Mouse (Mus musculus) liver, embryonic 13.5 days (tissue): ENCODE measurements at regions not wholly inside any gene's neighbourhood (a gene's known extent, or its start where the extent isn't known, plus 50 kb on each side); places are given as distances from the start of the nearest gene placed in this dataset.

ENCODE experiments used
- ATAC-seq: fragments of 200-750 bp; cut with Nextera tagmentation; 2 replicates; pipeline ENCODE4 v1.8.0; 2017; ENCODE audit warnings: low read depth, mild to moderate bottlenecking, moderate number of reproducible peaks, moderate library complexity
- DNase-seq: peaks from one replicate; pipeline ENCODE4 v3.0.0; 2022
- H3K27ac ChIP-seq: fragments of 300-500 bp; sonication (generic); 2 replicates; pipeline ENCODE4 v1.5.1; 2015; ENCODE audit warnings: moderate library complexity, mild to moderate bottlenecking, inconsistent platforms
- H3K27me3 ChIP-seq: fragments of 300-500 bp; sonication (generic); 2 replicates; pipeline ENCODE4 v1.6.1; 2015; ENCODE audit warnings: mild to moderate bottlenecking, inconsistent platforms
- H3K36me3 ChIP-seq: fragments of 300-500 bp; sonication (generic); 2 replicates; pipeline ENCODE4 v1.6.1; 2015; ENCODE audit warnings: mild to moderate bottlenecking, inconsistent platforms
- H3K4me1 ChIP-seq: fragments of 300-500 bp; sonication (generic); replicated peaks from 2 replicates; pipeline ENCODE4 v1.6.1; 2015; ENCODE audit warnings: inconsistent platforms
- H3K4me2 ChIP-seq: fragments of 300-500 bp; sonication (generic); 2 replicates; pipeline ENCODE4 v1.6.1; 2015; ENCODE audit warnings: inconsistent platforms, mild to moderate bottlenecking, moderate library complexity
- H3K4me3 ChIP-seq: fragments of 300-500 bp; sonication (generic); replicated peaks from 2 replicates; pipeline ENCODE4 v1.5.1; 2015; ENCODE audit warnings: mild to moderate bottlenecking, inconsistent platforms
- H3K9ac ChIP-seq: fragments of 300-500 bp; sonication (generic); 2 replicates; pipeline ENCODE4 v1.6.1; 2015; ENCODE audit warnings: mild to moderate bottlenecking, inconsistent platforms
- H3K9me3 ChIP-seq: fragments of 300-500 bp; sonication (generic); replicated peaks from 2 replicates; pipeline ENCODE4 v1.6.1; 2016; ENCODE audit warnings: inconsistent platforms
- WGBS: fragments of 180-500 bp; shearing (Covaris S2); methylation state at CpG from one replicate; pipeline ENCODE4 v1.1.7; 2015; ENCODE audit not compliant: insufficient replicate concordance; 5-methylcytosine and 5-hydroxymethylcytosine counted together

DNA sequence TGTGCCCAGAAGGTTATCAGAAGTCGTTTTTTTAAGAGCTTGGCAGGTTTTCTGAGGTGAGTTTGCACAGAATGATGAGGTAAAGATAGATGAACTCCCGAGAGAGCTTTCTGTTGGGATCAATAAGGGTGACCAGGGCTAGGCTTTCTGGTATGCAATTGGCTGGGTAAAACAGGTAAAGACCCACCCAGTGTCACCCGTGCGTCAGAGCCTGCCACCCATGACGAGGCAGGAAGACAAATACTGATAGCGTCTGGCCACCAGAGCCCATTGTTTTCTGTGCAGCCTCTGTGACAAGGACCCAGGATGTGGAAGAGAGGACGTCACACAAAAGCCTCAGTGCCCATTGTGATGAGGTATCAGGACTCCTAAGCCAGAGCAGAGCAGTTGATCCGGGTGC lies 58.0 kb upstream of the Vps8 start:
- H3K4me1 ChIP-seq, result peaks cover 43% of the 10 kb centered on the region

GRCm38 (mm10) chr16:21367449-21367848 lies 55.5 kb upstream of the Vps8 start:
- Histone ChIP-seq H3K4me3 (no peak overlapping the region), H3K4me2 (no peak overlapping the region), H3K27me3 (no peaks in the 10 kb centered on the region; the same call in 1 of the 2 replicates), H3K9me3 (no peaks in the 10 kb centered on the region), H3K27ac (no peak overlapping the region), H3K36me3 (no peaks in the 10 kb centered on the region), H3K9ac (no peak overlapping the region), H3K4me1 (peaks cover 17% of the 10 kb centered on the region)
- DNase-seq (no peak), ATAC-seq (no peak)
- WGBS, result 39% methylated on average over 8 of the region's 8 CpGs

More for the DNA sequence above, 58.0 kb upstream of the Vps8 start:
- WGBS, result 28% methylated on average over 8 of the region's 8 CpGs
- Histone ChIP-seq H3K4me2 (no peak overlapping the region), H3K4me3 (no peak overlapping the region), H3K27ac (no peak overlapping the region), H3K9ac (no peak overlapping the region), H3K36me3 (no peaks in the 10 kb centered on the region), H3K9me3 (no peaks in the 10 kb centered on the region), H3K27me3 (no peaks in the 10 kb centered on the region; the same call in 1 of the 2 replicates)
- ATAC-seq (no peak), DNase-seq (no peak)

GRCm38 (mm10) chr16:21368821-21369220 lies 54.1 kb upstream of the Vps8 start:
- Histone ChIP-seq H3K9me3 (no peaks in the 10 kb centered on the region), H3K4me1 (peaks cover 11% of the 10 kb centered on the region), H3K4me2 (no peak overlapping the region), H3K9ac (no peak overlapping the region), H3K27me3 (peaks cover 13% of the 10 kb centered on the region), H3K36me3 (no peaks in the 10 kb centered on the region), H3K27ac (no peak overlapping the region), H3K4me3 (no peak overlapping the region)
- 71% methylated on average over 1 of the region's 1 CpGs for whole genome bisulfite sequencing
- DNase-seq (no peak), ATAC-seq (no peak)

- Histone ChIP-seq H3K27me3 (peaks cover 13% of the 10 kb centered on the region), H3K4me2 (no peak overlapping the region), H3K4me1 (0 out of 2 replicates have a peak, but pooled peaks cover under 1% of the 10 kb centered on the region), H3K9me3 (no peaks in the 10 kb centered on the region), H3K27ac (no peak overlapping the region), H3K4me3 (no peak overlapping the region), H3K9ac (no peak overlapping the region), H3K36me3 (no peaks in the 10 kb centered on the region)
- WGBS, result 51% methylated on average over 12 of the region's 12 CpGs
- no peak for ATAC-seq
- no peak for DNase-seq
These were observed 53.1 kb upstream of the Vps8 start for GRCm38 (mm10) chr16:21369569-21370512.
